Mouse (Mus musculus): ENCODE data around the gene Olfr106-ps. TPM values are rescaled to one million over a fixed set of nuclear protein-coding genes. Genes with fewer than 3 reads are reported as not detected.

Olfr106-ps gene
- polyA plus RNA-seq (2017; shearing (Covaris generic)), result not detected

GRCm38 (mm10) chr17:37390093-37390492 lies at the start of gene Olfr106-ps:
TSS of gene Olfr106-ps (plus strand) at chr17:37390393.

GRCm38 (mm10) chr17:37359282-37359681 lies 30.9 kb upstream of the Olfr106-ps start, which contains the start of gene Olfr104-ps:
TSS of gene Olfr104-ps (plus strand) at chr17:37359582.

GRCm38 (mm10) chr17:37378733-37379132 lies 11.5 kb upstream of the Olfr106-ps start, which contains the start of gene Olfr105-ps:
TSS of gene Olfr105-ps (plus strand) at chr17:37379033.

DNA sequence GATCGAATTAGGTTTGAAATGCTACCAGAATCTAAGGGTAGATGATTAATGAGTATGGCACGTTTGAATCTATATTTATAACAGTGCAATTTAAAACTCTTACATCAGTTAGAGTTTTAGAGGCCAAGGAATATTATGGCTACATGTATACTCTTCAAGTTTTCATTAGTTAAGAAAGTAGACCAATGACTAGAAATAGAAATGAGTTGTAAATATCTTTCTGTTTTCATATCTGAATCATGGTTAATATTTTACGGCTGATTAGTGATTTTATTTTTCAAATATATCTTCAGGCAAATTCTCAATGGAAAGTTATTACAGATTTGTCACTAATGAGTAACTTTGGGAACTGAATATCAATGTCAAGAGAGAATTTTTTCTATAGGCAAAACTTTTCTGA lies 8.7 kb downstream of the Olfr106-ps start, which contains the start of gene Olfr107:
Gene Olfr107 (plus strand): TSS at position 301 of the 400 bp plus-strand sequence.

GRCm38 (mm10) chr17:37445180-37445579 lies 55.0 kb downstream of the Olfr106-ps start, which contains the start of gene Olfr108:
TSS of gene Olfr108 (plus strand) at chr17:37445480.

Other genes with a start within 250 kb of the Olfr106-ps start
- not detected for gene Olfr93, start 228.9 kb upstream of the Olfr106-ps start, polyA plus RNA-seq (2017; shearing (Covaris generic))
- gene Ubd, start 196.5 kb upstream of the Olfr106-ps start, polyA plus RNA-seq (2017; shearing (Covaris generic)), result 0.38 TPM
- gene Olfr94, start 189.4 kb upstream of the Olfr106-ps start, polyA plus RNA-seq (2017; shearing (Covaris generic)), result not detected
- not detected for gene Olfr95, start 177.3 kb upstream of the Olfr106-ps start, polyA plus RNA-seq (2017; shearing (Covaris generic))
- gene Olfr96, start 170.2 kb upstream of the Olfr106-ps start, polyA plus RNA-seq (2017; shearing (Covaris generic)), result not detected
- not detected for gene Olfr97, start 153.1 kb upstream of the Olfr106-ps start, polyA plus RNA-seq (2017; shearing (Covaris generic))
- gene Olfr98, start 126.6 kb upstream of the Olfr106-ps start, polyA plus RNA-seq (2017; shearing (Covaris generic)), result not detected
- 103 TPM for gene H2-M3, start 120.2 kb upstream of the Olfr106-ps start, polyA plus RNA-seq (2017; shearing (Covaris generic))
- gene Olfr99, start 106.9 kb upstream of the Olfr106-ps start, polyA plus RNA-seq (2017; shearing (Covaris generic)), result 2.4 TPM
- gene Olfr101, start 86.1 kb upstream of the Olfr106-ps start, polyA plus RNA-seq (2017; shearing (Covaris generic)), result 0.10 TPM
- 0.19 TPM for gene Olfr102, start 73.3 kb upstream of the Olfr106-ps start, polyA plus RNA-seq (2017; shearing (Covaris generic))
- not detected for gene Olfr103, start 50.7 kb upstream of the Olfr106-ps start, polyA plus RNA-seq (2017; shearing (Covaris generic))
- not detected for gene Olfr104-ps, start 30.8 kb upstream of the Olfr106-ps start, polyA plus RNA-seq (2017; shearing (Covaris generic))
- gene Olfr105-ps, start 11.4 kb upstream of the Olfr106-ps start, polyA plus RNA-seq (2017; shearing (Covaris generic)), result not detected
- gene Olfr107, start 8.8 kb downstream of the Olfr106-ps start, polyA plus RNA-seq (2017; shearing (Covaris generic)), result 0.05 TPM
- not detected for gene Olfr108, start 55.1 kb downstream of the Olfr106-ps start, polyA plus RNA-seq (2017; shearing (Covaris generic))
- 0.11 TPM for gene Olfr109, start 68.5 kb downstream of the Olfr106-ps start, polyA plus RNA-seq (2017; shearing (Covaris generic))
- gene H2-M2, start 93.2 kb downstream of the Olfr106-ps start, polyA plus RNA-seq (2017; shearing (Covaris generic)), result 0.36 TPM
- not detected for gene Olfr110, start 102.1 kb downstream of the Olfr106-ps start, polyA plus RNA-seq (2017; shearing (Covaris generic))
- gene Olfr111, start 117.6 kb downstream of the Olfr106-ps start, polyA plus RNA-seq (2017; shearing (Covaris generic)), result not detected
- gene Olfr112, start 179.1 kb downstream of the Olfr106-ps start, polyA plus RNA-seq (2017; shearing (Covaris generic)), result not detected
- not detected for gene Olfr113, start 187.3 kb downstream of the Olfr106-ps start, polyA plus RNA-seq (2017; shearing (Covaris generic))
- gene Olfr114, start 202.3 kb downstream of the Olfr106-ps start, polyA plus RNA-seq (2017; shearing (Covaris generic)), result not detected
- not detected for gene Olfr115, start 236.7 kb downstream of the Olfr106-ps start, polyA plus RNA-seq (2017; shearing (Covaris generic))
- gene Olfr116, start 236.8 kb downstream of the Olfr106-ps start, polyA plus RNA-seq (2017; shearing (Covaris generic)), result not detected

All from CD4-positive, CD25-positive, alpha-beta regulatory T cell (primary cell).